Mouse (Mus musculus) thymus, adult 2 months (tissue): ENCODE measurements around the gene Erc1. TPM values are rescaled to one million over a fixed set of nuclear protein-coding genes. Genes with fewer than 3 reads are reported as not detected.

Experiments used
- DNase-seq: peaks from one replicate; pipeline ENCODE4 v3.0.0; 2021
- H3K27ac ChIP-seq: fragments of 200-500 bp; 2 replicates; pipeline ENCODE4 v1.5.1; 2012; ENCODE audit warnings: low read length, control low read depth; ENCODE audit not compliant: control insufficient read depth, insufficient read depth
- H3K27me3 ChIP-seq: fragments of 200-500 bp; 2 replicates; pipeline ENCODE4 v1.6.1; 2012; ENCODE audit warnings: mild to moderate bottlenecking, low read length, moderate library complexity, mixed read lengths; ENCODE audit not compliant: control insufficient read depth, insufficient read depth
- H3K36me3 ChIP-seq: fragments of 200-500 bp; 2 replicates; pipeline ENCODE4 v1.6.1; 2012; ENCODE audit warnings: mild to moderate bottlenecking, low read length, moderate library complexity; ENCODE audit not compliant: control insufficient read depth, insufficient read depth
- H3K4me1 ChIP-seq: fragments of 200-500 bp; replicated peaks from 2 replicates; pipeline ENCODE4 v1.6.1; 2012; ENCODE audit warnings: low read length; ENCODE audit not compliant: control insufficient read depth, insufficient read depth
- H3K4me3 ChIP-seq: fragments of 200-500 bp; 2 replicates; pipeline ENCODE4 v1.5.1; 2012; ENCODE audit warnings: mild to moderate bottlenecking, low read length, control low read depth, moderate library complexity; ENCODE audit not compliant: control insufficient read depth, insufficient read depth
- CTCF ChIP-seq: fragments of 200-500 bp; IDR thresholded peaks from 2 replicates; pipeline ENCODE4 v1.5.1; 2012; ENCODE audit warnings: mild to moderate bottlenecking, control low read depth, low read length, moderate library complexity, borderline replicate concordance; ENCODE audit not compliant: control insufficient read depth, poor library complexity, insufficient read depth; ENCODE audit errors: extremely low read depth
- POLR2A ChIP-seq: fragments of 200-500 bp; IDR thresholded peaks from 2 replicates; pipeline ENCODE4 v1.6.1; 2012; ENCODE audit warnings: mild to moderate bottlenecking, low read length, control low read depth, moderate library complexity; ENCODE audit not compliant: control insufficient read depth, poor library complexity, insufficient read depth; ENCODE audit errors: extremely low read depth
- WGBS: fragments of 180-500 bp; shearing (Covaris S2); methylation state at CpG from one replicate; pipeline ENCODE4 v1.1.7; 2018; 5-methylcytosine and 5-hydroxymethylcytosine counted together
- polyA plus RNA-seq: library from polyadenylated mRNA; depleted of rRNA; stranded (reverse); fragments of >200 nt; gene quantifications from 2 replicates; pipeline ENCODE4 v1.2.3, GENCODE M21; 2012

Erc1 gene
- polyA plus RNA-seq, 1 experiment = 8.5 TPM

- TF ChIP-seq POLR2A = no peak
- TF ChIP-seq CTCF = no peak
- H3K4me1 ChIP-seq = peaks cover 2% of the 10 kb centered on the region
- H3K36me3 ChIP-seq = no peaks in the 10 kb centered on the region
- DNase-seq = no peak
- no peak overlapping the region for H3K4me3 ChIP-seq
- WGBS = 86% methylated on average over 1 of the region's 1 CpGs
- H3K27ac ChIP-seq = no peak overlapping the region
- no peaks in the 10 kb centered on the region for H3K27me3 ChIP-seq
These were observed 263.9 kb downstream of the Erc1 start for GRCm38 (mm10) chr6:119584061-119584460.

GRCm38 (mm10) chr6:119583165-119583564, 264.8 kb downstream of the Erc1 start:
- no peak for DNase-seq
- H3K4me1 ChIP-seq = peaks cover 2% of the 10 kb centered on the region
- no peak overlapping the region for H3K4me3 ChIP-seq
- no peaks in the 10 kb centered on the region for H3K36me3 ChIP-seq
- WGBS = 97% methylated on average over 5 of the region's 5 CpGs
- H3K27ac ChIP-seq = no peak overlapping the region
- no peaks in the 10 kb centered on the region for H3K27me3 ChIP-seq
- no peak for TF ChIP-seq CTCF

DNA sequence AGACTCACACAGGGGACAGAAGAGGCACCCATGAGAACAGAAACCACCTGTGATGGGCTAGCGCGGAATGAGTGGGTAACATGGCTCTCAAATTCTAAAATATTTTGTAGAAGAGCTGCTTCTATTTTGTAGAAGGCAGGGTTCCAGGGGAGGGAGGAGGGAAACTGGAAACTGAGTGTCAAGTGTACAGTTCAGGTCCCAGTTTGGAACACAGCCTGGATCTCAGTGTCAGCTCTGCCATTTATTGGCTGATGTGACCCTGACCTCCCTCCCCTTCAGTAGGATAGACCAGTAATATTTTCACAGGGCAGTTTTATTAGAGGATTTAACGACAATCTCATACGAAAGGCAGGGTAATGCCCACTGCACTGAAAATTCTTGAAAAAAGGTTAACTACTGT, 271.3 kb downstream of the Erc1 start:
- Histone ChIP-seq H3K4me1 (peaks cover 8% of the 10 kb centered on the region), H3K27ac (no peak overlapping the region), H3K27me3 (no peaks in the 10 kb centered on the region), H3K4me3 (no peak overlapping the region), H3K36me3 (no peaks in the 10 kb centered on the region)
- WGBS = 96% methylated on average over 4 of the region's 4 CpGs
- no peak for TF ChIP-seq POLR2A
- no peak for TF ChIP-seq CTCF
- no peak for DNase-seq

DNA sequence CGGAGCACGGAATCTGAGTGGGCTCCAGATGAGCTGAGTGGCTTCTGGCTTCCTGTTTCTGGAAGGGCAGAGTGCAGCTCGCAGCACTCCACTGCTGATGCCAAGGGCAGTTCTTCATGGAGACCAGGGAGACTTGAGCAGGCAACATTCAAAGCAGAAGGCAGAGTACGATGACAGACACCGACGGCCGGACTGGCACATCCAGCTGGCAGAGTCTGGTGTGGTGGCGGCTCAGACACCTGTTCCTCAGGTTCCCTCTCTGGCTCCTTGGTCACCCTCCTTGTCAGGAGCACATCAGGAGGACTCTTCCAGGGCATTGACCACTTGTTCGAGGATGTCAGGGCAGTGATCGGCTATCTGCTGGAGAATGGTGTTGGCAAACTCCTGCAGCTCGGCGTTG, 272.6 kb downstream of the Erc1 start:
- Histone ChIP-seq H3K4me3 (no peak overlapping the region), H3K27me3 (no peaks in the 10 kb centered on the region), H3K36me3 (no peaks in the 10 kb centered on the region), H3K27ac (no peak overlapping the region), H3K4me1 (peaks cover 17% of the 10 kb centered on the region)
- TF ChIP-seq CTCF (no peak), POLR2A (no peak)
- DNase-seq = no peak
- WGBS = 97% methylated on average over 12 of the region's 12 CpGs

DNA sequence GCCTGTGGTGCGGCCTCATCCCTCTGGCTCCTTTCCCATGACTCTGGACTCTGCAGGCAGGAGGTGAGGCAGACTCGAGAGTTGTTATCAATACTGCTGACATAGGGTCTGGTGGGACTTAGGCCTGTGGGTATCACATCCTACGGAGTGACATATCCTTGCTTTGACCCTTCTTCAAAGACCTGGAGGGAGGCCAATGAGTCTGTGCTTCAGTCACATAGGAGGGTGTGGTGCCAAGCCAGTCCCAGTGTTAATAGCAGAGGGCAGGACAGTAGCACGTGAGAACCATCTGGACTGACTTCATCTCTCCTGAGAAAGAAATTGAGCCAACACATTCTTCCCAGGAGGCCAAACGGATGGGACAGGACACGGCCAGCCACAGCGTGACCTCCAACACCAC, 275.7 kb downstream of the Erc1 start:
- WGBS = 95% methylated on average over 7 of the region's 7 CpGs
- DNase-seq = no peak
- TF ChIP-seq CTCF (no peak), POLR2A (no peak)
- no peaks in the 10 kb centered on the region for H3K27me3 ChIP-seq
- no peaks in the 10 kb centered on the region for H3K36me3 ChIP-seq
- H3K4me1 ChIP-seq = peaks cover 17% of the 10 kb centered on the region
- H3K27ac ChIP-seq = no peak overlapping the region
- no peak overlapping the region for H3K4me3 ChIP-seq

DNA sequence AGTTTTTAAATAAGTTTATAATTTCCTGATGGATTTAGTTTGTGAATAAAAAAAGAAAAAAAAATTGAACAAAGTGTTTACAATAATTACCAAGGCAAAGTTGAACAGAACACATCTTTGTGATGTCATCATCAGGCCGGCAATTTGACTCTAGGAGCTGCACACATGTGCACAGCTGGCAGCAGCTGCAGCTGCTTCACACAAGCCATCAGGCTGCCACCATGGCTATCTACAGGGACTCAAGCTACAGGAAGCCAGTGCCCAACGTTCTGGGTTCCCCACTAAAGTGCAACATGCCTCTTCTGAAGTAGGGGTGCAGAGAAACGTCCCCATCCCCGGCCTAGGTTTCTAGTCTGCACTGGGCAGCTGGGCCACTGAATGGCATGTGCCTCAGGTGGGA, 277.2 kb downstream of the Erc1 start:
- no peak for DNase-seq
- H3K4me1 ChIP-seq = peaks cover 10% of the 10 kb centered on the region
- no peak for TF ChIP-seq POLR2A
- no peak for TF ChIP-seq CTCF
- 35% methylated on average over 4 of the region's 4 CpGs for WGBS
- no peaks in the 10 kb centered on the region for H3K27me3 ChIP-seq
- H3K27ac ChIP-seq = no peak overlapping the region
- no peaks in the 10 kb centered on the region for H3K36me3 ChIP-seq
- H3K4me3 ChIP-seq = no peak overlapping the region

- 93% methylated on average over 2 of the region's 2 CpGs for WGBS
- Histone ChIP-seq H3K4me3 (no peak overlapping the region), H3K36me3 (no peaks in the 10 kb centered on the region), H3K27me3 (no peaks in the 10 kb centered on the region), H3K27ac (no peak overlapping the region), H3K4me1 (peaks cover 9% of the 10 kb centered on the region)
- DNase-seq = no peak
- TF ChIP-seq POLR2A (no peak), CTCF (no peak)
These were observed 279.6 kb downstream of the Erc1 start for GRCm38 (mm10) chr6:119568339-119568738.

DNA sequence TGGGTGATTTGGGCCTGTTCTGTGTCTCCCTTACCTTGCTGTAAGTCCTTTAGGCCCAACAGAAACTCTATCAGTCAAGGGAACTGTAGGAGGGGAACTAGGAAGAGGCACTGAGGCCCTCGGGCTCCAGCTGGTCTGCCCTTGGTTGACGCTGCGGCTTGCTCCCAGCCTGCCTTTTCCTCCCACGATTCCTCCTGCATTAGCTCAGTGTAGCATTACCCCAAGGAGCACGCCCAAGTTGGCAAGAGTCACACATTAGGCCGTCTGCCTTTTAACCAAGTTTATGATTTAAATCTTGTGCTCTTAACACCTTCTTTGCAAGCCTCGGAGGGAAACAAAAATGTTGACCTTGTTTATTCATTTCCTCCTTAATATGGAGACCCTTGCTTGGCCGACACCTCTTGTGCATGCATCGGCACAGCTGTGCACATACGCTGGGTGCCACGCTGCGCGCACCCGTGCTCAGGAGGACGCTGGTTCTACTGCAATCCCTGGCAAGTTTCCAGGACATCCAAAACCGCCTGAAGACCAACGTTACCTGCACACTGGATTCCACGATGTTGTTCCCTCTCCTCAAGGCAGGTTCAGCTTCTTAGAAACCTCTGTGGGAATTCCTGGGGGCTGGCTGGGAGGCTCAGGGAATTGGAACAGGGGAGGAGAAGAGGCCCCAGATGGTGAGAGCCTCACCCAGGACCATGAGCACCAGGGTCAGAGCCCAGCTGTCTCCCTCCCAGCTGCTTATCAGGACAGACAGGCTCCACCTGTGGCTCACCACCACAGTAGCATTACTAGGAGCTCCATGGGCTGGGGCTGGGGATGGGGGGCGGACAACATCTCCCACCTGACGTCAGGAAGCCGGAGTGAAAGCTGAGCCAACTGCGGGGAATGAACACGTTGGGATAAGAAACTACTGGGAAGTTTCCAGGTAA, 282.3 kb downstream of the Erc1 start:
- no peak for TF ChIP-seq CTCF
- TF ChIP-seq POLR2A = no peak
- Histone ChIP-seq H3K4me3 (no peak overlapping the region), H3K4me1 (peaks cover 11% of the 10 kb centered on the region), H3K27ac (no peak overlapping the region), H3K27me3 (no peaks in the 10 kb centered on the region), H3K36me3 (no peaks in the 10 kb centered on the region)
- DNase-seq = no peak
- 86% methylated on average over 23 of the region's 23 CpGs for WGBS
